Mouse (Mus musculus) embryonic fibroblast, embryonic 13.5 days (primary cell): Measurements from ENCODE around the gene Adora1.

ENCODE experiments used
- CTCF ChIP-seq: IDR thresholded peaks from 2 replicates; pipeline ENCODE4 v1.5.1; 2011; ENCODE audit warnings: mild to moderate bottlenecking, control low read depth, low read length, moderate library complexity, borderline replicate concordance; ENCODE audit not compliant: insufficient read depth
- POLR2A ChIP-seq: IDR thresholded peaks from 2 replicates; pipeline ENCODE4 v1.6.1; 2011; ENCODE audit warnings: low read depth, mild to moderate bottlenecking, control low read depth, low read length, moderate library complexity

DNA sequence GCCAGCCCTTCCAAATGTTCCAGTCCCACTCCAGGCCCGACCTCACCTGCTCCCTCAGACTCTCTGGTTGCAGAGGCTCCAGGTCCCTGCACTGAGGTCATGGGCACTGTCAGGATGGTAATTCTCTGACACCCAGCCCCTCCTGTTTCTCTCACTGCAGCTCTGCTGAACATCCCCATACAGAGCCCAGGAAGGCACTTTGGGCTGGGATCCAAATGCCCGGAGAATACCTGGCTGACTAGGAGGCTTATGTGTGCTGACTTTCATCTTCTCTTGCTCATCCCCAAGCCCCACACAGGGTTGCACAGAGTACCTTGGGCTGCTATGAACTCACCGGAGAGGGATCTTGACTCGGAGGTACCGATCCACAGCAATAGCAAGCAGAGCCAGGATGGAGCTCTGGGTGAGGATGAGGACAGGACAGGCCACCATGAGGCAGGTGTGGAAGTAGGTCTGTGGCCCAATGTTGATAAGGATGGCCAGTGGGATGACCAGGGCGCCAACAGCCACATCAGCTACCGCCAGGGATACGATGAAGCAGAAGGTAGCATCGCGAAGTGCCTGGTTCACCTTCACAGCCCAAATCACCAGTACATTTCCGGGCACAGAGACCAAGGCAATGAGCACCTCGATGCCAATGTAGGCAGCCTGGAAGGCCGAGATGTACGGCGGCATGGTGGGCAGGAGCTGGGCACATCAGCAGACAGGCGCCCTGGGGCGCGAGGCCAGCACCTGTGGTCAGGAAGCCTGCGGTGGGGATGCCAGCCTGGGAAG is 1.4 kb downstream of the Adora1 start:
- TF ChIP-seq CTCF (no peak), POLR2A (no peak)
